Mouse (Mus musculus) ES-Bruce4 (cell line): ENCODE measurements at regions not wholly inside any gene's neighbourhood (a gene's known extent, or its start where the extent isn't known, plus 50 kb on each side); places are given as distances from the start of the nearest gene placed in this dataset.

Experiments
- CTCF ChIP-seq: IDR thresholded peaks from one replicate; pipeline ENCODE4 v1.8.1; 2011; ENCODE audit warnings: low read depth, low read length
- POLR2A ChIP-seq: IDR thresholded peaks from one replicate; pipeline ENCODE4 v1.8.1; 2011; ENCODE audit warnings: low read length; ENCODE audit not compliant: insufficient read depth

GRCm38 (mm10) chr13:103660248-103660996, 114.0 kb downstream of the Srek1 start:
- TF ChIP-seq POLR2A (no peak), CTCF (no peak)
